28 mouse cellular contexts compared by ENCODE assay signal in the genomic region with DNA sequence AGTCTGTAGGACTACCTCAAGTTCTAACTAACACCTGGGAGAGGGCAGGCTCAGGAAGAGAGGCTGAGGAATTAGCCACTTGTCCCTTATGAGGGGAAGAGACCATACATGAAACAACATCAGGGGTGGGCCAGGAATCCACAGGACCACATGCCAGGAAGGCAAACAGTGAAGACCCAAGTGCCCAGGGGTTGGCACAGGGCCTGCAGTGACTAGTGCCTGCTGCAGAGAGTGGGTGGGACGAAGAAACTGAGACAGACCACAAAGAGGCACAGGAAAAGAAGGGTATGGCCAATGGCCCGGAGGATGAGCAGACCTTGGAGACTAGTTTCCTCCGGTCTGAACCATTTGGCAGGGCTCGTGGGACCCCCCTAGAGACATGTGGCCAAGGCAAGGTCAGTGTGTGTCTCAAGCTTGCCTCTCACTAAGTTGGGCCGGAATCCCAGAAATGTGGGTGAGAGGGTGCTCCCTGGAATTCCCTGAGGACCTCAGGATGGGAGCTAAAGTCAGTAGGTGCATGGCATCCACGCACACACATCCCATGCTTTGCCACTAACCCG. TPM values are rescaled to one million over a fixed set of nuclear protein-coding genes. Genes with fewer than 3 reads are reported as not detected.
A peak's percentile ranks its signal among the peaks of the same experiment; 100 is the strongest.
DNase-seq lines count a peak whose midpoint lies in the region; ATAC-seq lines count a peak whose summit lies in the region.
"Had no signal": no experiment of that assay in that cellular context is flagged by ENCODE, and none has a peak within 500 bp of the region (broad histone marks: within the 10 kb centered on the region; RNA-seq: fewer than 3 reads in every experiment).

No protein-coding gene starts in this region.

- H3K9me3 ChIP-seq in heart, embryonic 13.5 days, result no peaks in the 10 kb centered on the region
- peaks cover 8% of the 10 kb centered on the region for H3K9me3 ChIP-seq in megakaryocyte, embryonic 14.5 days
- H3K9me3 ChIP-seq in limb, embryonic 10.5 days (replicated peaks), result no peaks in the 10 kb centered on the region
- H3K9me3 ChIP-seq in forebrain, embryonic 14.5 days (replicated peaks; ENCODE audit: control insufficient read depth, low read length), result no peaks in the 10 kb centered on the region
- H3K9me3 ChIP-seq: forebrain, embryonic 15.5 days; hindbrain, embryonic 10.5 days; liver, embryonic 15.5 days; neural tube, embryonic 13.5 days had no signal

- H3K4me1 ChIP-seq in heart, embryonic 13.5 days, result peaks cover 42% of the 10 kb centered on the region
- peaks cover 68% of the 10 kb centered on the region for H3K4me1 ChIP-seq in megakaryocyte, embryonic 14.5 days
- peaks cover 44% of the 10 kb centered on the region for H3K4me1 ChIP-seq in limb, embryonic 10.5 days
- peaks cover 9% of the 10 kb centered on the region for H3K4me1 ChIP-seq in forebrain, embryonic 14.5 days (ENCODE audit: control insufficient read depth, insufficient read depth, low read length)

- H3K27ac ChIP-seq in heart, embryonic 13.5 days (replicated peaks), result no peak overlapping the region
- peak overlapping the region; percentile 99; the same call in 1 of the 2 replicates for H3K27ac ChIP-seq in limb, embryonic 10.5 days
- H3K27ac ChIP-seq in forebrain, embryonic 14.5 days (ENCODE audit: low read depth, low read length), result no peak overlapping the region
- H3K27ac ChIP-seq: forebrain, embryonic 15.5 days; gastrocnemius, adult 2 months; heart, adult 2 months; hindbrain, embryonic 10.5 days; kidney, postnatal 0 days; liver, embryonic 15.5 days; midbrain, embryonic 12.5 days; neural tube, embryonic 13.5 days had no signal

- no peaks in the 10 kb centered on the region for H3K36me3 ChIP-seq in heart, embryonic 13.5 days
- peaks cover 13% of the 10 kb centered on the region for H3K36me3 ChIP-seq in megakaryocyte, embryonic 14.5 days (replicated peaks; ENCODE audit: low read length)
- 0 out of 2 replicates have a peak, but pooled peaks cover 5% of the 10 kb centered on the region for H3K36me3 ChIP-seq in limb, embryonic 10.5 days
- no peaks in the 10 kb centered on the region for H3K36me3 ChIP-seq in forebrain, embryonic 14.5 days (ENCODE audit: control insufficient read depth, insufficient read depth, low read length)
- H3K36me3 ChIP-seq: forebrain, embryonic 15.5 days; hindbrain, embryonic 10.5 days; liver, embryonic 15.5 days; midbrain, embryonic 12.5 days; neural tube, embryonic 13.5 days had no signal

- 86% methylated on average over 7 of the region's 7 CpGs for WGBS in heart, embryonic 13.5 days
- WGBS in limb, embryonic 10.5 days, result 89% methylated on average over 7 of the region's 7 CpGs
- WGBS in forebrain, embryonic 14.5 days, result 89% methylated on average over 7 of the region's 7 CpGs

- 0 out of 2 replicates have a peak overlapping the region, but pooled peaks have one; percentile 100 for H3K9ac ChIP-seq in heart, embryonic 13.5 days
- no peak overlapping the region for H3K9ac ChIP-seq in forebrain, embryonic 14.5 days (ENCODE audit: low read length)
- H3K9ac ChIP-seq: forebrain, embryonic 15.5 days; liver, embryonic 15.5 days; lung, embryonic 14.5 days; midbrain, embryonic 12.5 days; neural tube, embryonic 13.5 days had no signal

- H3K4me3 ChIP-seq in heart, embryonic 13.5 days, result no peak overlapping the region
- H3K4me3 ChIP-seq in megakaryocyte, embryonic 14.5 days (replicated peaks), result peak overlapping the region; percentile 24
- no peak overlapping the region for H3K4me3 ChIP-seq in limb, embryonic 10.5 days
- H3K4me3 ChIP-seq in forebrain, embryonic 14.5 days (ENCODE audit: low read depth, low read length), result no peak overlapping the region
- H3K4me3 ChIP-seq: forebrain, embryonic 15.5 days; gastrocnemius, adult 2 months; heart, adult 2 months; liver, embryonic 15.5 days; midbrain, embryonic 12.5 days; neural tube, embryonic 13.5 days had no signal

- ATAC-seq in heart, embryonic 13.5 days (ENCODE audit: extremely low read depth, insufficient number of reproducible peaks, low FRiP score, low TSS enrichment), result no peak
- ATAC-seq in megakaryocyte, adult 5-6 weeks (ENCODE audit: poor library complexity, severe bottlenecking), result no peak
- no peak for ATAC-seq in forebrain, embryonic 14.5 days
- ATAC-seq: forebrain, embryonic 15.5 days; hindbrain, embryonic 16.5 days had no signal

- H3K27me3 ChIP-seq in heart, embryonic 13.5 days (replicated peaks), result no peaks in the 10 kb centered on the region
- H3K27me3 ChIP-seq in megakaryocyte, embryonic 14.5 days (replicated peaks), result peaks cover 7% of the 10 kb centered on the region
- H3K27me3 ChIP-seq in limb, embryonic 10.5 days (ENCODE audit: low read depth, poor library complexity, severe bottlenecking), result peaks cover 6% of the 10 kb centered on the region
- no peaks in the 10 kb centered on the region for H3K27me3 ChIP-seq in forebrain, embryonic 14.5 days (replicated peaks; ENCODE audit: control insufficient read depth, insufficient read depth, low read length)
- H3K27me3 ChIP-seq: forebrain, embryonic 15.5 days had no signal

- DNase-seq in adrenal gland, postnatal 14 days, result peak; percentile 59
- DNase-seq in adrenal gland, postnatal 25 days, result no peak
- no peak for DNase-seq in heart, adult 11 months
- no peak for DNase-seq in limb, embryonic 10.5 days (ENCODE audit: low spot score)
- DNase-seq in forebrain, embryonic 14.5 days (ENCODE audit: low spot score), result no peak
- DNase-seq: B cell, adult 2 months; cerebellum, adult 8-10 months; cerebellum, postnatal 25 days; gastrocnemius, adult 2 months; gastrocnemius, postnatal 36 days; heart, adult 2 months; heart, postnatal 10 days; kidney, adult 18-20 months; kidney, postnatal 4 days; lung, embryonic 14.5 days; lung, postnatal 14 days; right cerebral cortex, postnatal 14 days; thymus, postnatal 4 days had no signal

- no peak overlapping the region for H3K4me2 ChIP-seq in heart, embryonic 13.5 days
- H3K4me2 ChIP-seq in forebrain, embryonic 14.5 days (ENCODE audit: low read length), result no peak overlapping the region
- H3K4me2 ChIP-seq: forebrain, embryonic 15.5 days; liver, embryonic 15.5 days; midbrain, embryonic 12.5 days had no signal

RNA-seq across cellular contexts. Expression of a gene that starts 1.6 kb away (rescaled TPM):
- total RNA-seq in adrenal gland, postnatal 14 days (2021), result 40.8 and 45.4 TPM in 2 replicates
- total RNA-seq in adrenal gland, postnatal 25 days (2021), result 63.1 and 63.6 TPM in 2 replicates
- 2.8 and 3.6 TPM in 2 replicates for polyA plus RNA-seq in heart, embryonic 13.5 days (2015; fragmentation: Nextera tagmentation; extraction: Ambion mirVana)
- 17.7 and 18.2 TPM in 2 replicates for polyA plus RNA-seq in megakaryocyte, embryonic 14.5 days (2012; ENCODE audit: insufficient read depth, low replicate concordance)
- total RNA-seq in megakaryocyte, adult 5-6 weeks (2015), result 0.85 and 2.1 TPM in 2 replicates
- total RNA-seq in megakaryocyte, adult 5-6 weeks (2017), result 2.1 TPM in 2 replicates
- 2.8 and 3.4 TPM in 2 replicates for polyA plus RNA-seq in limb, embryonic 10.5 days (2016; fragmentation: Nextera tagmentation; extraction: Ambion mirVana)
- polyA plus RNA-seq in forebrain, embryonic 14.5 days (2014; fragmentation: Nextera tagmentation; extraction: Ambion mirVana), result 0.76 and 0.96 TPM in 2 replicates
